Mouse (Mus musculus): ENCODE results near the gene Hist1h2ap.
"Not testable (repeated sequence)": the region's sequence is repeated elsewhere in the genome, so short reads cannot be mapped to it uniquely, and the experiment has no call there.

The Hist1h2ap gene

DNA sequence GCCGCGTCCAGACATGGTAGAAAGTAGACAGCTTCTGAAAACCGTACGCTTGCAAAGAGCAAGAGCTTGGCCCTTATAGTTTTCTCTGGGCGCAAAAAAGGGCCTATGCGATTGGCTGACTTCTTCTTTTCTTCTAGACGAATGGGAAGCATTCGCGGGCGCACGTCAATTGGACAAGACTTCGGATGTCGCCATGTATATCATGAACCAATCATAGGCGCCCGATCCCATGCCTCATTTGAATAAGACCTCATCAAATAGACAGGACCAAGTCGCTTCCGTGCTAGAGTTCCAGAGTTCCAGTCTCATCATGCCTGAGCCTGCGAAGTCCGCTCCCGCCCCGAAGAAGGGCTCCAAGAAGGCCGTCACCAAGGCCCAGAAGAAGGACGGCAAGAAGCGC, at the start of gene Hist1h2ap, which contains the start of gene Hist1h2br:
Hist1h2ap (minus strand) TSS at position 47 of the 400 bp plus-strand sequence.
Hist1h2br (plus strand) TSS at position 283 of the 400 bp plus-strand sequence.
- DNase-seq (ENCODE audit: low read depth, low spot score) = not testable (repeated sequence)

DNA sequence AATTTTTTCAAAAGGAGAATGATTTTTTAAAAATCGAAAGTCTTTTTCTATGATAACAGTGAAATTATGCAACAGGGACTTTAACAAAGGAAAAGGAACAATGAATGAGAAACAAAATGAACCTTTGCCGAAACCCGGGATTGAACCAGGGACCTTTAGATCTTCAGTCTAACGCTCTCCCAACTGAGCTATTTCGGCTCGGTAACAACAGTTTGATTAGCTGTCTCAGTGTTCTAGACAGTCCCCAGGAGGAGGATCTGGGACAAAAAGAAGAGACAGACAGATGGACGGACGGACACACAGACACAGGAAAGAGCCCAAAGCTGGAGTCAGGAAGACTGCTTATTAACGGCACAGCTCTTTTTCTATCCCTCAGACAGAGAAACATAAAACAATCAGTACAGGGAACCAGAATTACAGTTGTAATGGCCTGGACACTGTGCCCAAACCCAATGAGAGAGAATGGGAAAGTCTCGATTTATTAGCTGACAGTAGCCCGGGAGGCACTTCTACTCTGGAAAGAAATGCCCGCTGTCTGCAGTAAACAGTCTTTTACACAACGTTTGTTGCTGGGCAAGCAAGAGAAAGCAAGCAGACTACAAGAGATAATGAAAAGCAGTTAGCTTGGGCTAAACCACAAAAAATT, 49.6 kb upstream of the Hist1h2ap start:
- peak; percentile 92 for DNase-seq (ENCODE audit: low read depth, low spot score)

DNA sequence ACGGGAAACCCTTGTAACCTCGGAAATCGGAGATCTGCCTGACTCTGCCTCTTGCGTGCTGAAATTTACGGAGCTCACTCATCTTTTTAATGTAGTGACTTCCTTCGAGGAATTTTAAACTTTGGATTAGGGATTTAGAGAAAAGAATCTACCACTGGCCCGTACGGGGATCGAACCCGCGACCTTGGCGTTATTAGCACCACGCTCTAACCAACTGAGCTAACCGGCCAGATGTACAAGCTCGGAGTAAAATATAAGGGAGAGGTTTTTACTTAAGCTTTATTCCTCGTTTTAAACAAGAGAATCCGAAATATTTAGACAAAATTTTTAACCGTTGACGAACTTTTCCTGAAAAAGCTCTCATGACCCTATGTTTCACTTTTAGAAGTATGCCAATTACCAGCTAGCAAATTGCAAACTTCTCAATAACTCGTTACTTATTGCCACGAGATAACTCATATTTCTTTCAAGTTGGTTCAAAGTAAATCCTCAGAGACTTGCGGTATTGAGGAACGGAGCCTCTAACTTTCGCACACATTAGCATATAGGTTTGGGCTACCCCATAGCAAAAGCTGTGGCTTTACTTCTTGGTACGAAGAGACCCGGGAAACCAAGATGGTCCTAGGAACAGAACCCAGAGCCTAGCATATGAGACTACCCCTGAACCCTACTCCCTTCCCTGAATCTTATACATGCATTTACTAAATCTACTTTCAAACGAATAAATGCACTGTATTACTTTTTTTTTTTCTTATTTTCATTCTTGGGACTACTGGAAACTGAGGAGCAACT, 48.8 kb upstream of the Hist1h2ap start:
- peak; percentile 90 for DNase-seq (ENCODE audit: low read depth, low spot score)

DNA sequence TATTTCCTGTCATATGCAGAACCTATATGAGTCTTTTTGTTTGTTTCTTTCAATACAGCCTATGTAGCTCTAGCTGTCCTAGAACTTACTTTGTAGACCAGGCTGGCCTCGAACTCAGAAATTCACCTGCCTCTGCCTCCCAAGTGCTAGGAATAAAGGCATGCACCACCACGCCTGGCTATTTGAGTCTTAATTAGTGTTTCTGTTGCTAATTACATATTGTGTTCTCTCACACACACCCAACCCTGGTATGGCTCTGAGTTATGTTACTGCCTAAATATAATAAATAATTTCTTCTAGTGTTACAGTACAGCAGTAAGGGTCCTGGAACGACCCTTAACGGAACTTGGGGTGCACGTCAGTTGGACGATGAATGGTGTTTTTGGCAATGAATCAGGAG, 47.4 kb upstream of the Hist1h2ap start:
- no peak for DNase-seq (ENCODE audit: low read depth, low spot score)

DNA sequence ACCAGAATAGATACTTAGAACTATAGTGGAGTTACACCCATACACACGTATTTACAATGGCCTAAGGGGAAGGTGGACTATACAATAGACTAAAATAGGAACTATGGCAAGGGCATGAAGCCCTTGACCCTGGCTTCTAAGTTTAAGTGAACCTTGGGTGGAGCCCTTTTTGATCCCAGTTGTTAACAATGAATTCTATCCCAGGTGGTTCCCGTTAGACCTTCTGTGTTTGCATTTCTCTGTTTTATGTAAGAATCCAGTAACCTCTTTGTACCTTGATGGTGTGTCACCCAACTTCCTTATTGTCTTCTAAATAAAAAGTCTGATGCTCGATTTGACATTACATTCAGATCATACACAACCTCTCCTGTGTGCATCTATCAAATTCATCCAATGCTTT, 32.2 kb upstream of the Hist1h2ap start:
- not testable (repeated sequence) for DNase-seq (ENCODE audit: low read depth, low spot score)

DNA sequence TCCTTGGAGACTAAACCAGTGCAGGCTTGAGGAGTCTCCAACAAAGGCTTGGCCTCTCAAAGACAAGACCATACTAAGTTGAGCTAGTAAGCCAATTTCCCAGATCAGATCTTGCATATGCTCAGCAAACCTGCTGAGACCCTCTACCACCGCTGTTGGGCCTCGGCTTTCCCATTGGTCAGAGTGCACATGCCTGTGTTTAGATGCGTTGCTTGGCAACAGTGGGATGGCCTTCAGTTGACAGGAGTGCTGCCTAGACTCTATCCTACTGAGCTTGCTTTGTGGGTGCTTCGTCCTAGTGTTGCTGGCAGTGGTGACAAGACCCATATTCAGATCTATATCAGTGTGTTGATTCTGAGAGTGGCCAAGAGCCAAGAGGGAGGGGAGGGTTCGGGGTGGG, 28.3 kb upstream of the Hist1h2ap start:
- no peak for DNase-seq (ENCODE audit: low read depth, low spot score)

DNA sequence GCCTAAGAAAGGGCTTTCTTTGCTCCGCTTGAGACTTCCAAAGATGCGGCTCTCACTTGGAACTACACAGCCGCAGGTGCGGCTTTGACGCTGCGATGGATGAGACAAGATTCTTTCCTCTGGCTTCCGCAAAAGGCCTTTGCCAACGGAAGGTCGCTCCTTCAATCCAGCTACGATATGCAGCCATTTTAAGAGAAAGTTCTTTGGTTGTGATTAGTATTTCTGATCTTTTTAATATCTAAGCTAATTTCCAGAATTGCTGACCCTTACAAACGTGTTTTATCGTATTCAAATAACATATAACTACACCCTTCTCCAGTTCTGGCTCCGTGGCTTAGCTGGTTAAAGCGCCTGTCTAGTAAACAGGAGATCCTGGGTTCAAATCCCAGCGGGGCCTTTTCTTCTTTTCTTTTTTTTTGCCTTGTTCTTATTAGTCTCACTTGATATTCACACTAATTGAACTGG, 22.4 kb upstream of the Hist1h2ap start:
- DNase-seq (ENCODE audit: low read depth, low spot score) = peak; percentile 86

DNA sequence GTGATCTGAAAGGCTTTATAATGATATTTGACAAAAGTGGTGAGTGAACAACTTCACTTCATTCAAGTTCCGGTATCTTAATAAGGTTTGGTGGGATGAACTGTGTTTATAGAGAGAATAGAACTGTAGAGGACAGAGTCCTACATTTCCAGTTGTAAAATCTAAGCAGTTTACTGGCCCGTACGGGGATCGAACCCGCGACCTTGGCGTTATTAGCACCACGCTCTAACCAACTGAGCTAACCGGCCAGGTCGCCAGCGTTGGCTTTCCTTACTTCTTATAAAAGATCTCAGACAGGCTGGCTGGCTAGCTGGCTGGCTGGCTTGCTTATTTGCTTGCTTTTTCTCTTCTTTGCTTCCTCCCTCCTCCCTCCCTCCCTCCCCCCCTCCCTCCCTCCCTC, 21.8 kb upstream of the Hist1h2ap start:
- peak; percentile 89 for DNase-seq (ENCODE audit: low read depth, low spot score)

DNA sequence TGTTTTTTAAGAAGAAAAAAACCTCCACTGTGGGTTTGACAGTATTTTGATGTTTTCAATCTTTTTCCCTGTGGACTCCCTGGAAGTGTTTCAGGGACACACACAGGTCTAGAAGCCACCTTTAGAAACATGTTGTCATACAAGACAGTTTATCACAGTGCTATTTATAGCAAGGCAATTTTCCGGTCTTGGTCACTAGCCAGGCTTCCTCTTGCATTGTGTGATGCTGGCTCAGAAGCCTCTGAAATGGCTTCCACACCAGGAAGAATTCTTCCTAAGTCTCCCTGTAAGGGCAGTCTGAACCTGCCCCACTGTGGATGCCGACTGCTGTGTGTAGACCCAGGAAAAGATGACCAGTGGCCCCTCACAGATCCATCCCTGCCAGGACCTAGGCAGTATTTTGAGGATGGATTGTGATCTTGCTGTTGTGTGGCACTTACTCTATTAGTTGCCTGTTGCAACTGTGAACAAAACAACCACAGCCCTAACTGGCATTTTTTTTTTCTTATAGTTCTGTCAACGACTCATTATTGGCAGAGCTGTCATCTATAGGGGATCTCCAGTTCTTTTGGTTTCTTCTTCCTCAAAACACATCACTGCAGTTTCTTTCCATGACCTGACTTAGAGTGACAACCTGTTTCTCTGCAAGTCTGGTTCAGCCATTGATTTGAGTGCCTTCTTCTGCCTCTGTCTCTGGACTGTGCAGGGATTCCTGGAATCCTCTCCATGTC, 19.1 kb upstream of the Hist1h2ap start:
- peak; percentile 61 for DNase-seq (ENCODE audit: low read depth, low spot score)

DNA sequence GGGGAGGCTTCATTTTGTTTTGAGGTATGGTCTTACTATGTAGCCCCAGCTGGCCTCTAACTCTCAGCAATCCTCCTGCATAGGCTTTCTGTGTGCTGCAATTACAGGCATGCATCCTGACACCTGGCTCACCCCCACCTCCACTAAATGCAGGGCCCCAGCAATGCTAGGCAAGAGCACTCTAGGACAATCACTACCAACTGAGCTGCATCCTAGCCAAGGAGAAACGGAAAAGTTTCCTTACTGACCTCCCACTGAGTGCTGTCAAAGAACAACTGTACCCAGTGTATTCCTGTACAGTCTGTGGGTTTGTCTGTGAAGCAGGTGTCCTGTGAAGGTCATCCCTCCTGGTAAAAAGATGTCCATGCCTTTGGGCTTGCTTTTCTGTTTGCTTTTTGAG, 17.4 kb upstream of the Hist1h2ap start:
- DNase-seq (ENCODE audit: low read depth, low spot score) = not testable (repeated sequence)

DNA sequence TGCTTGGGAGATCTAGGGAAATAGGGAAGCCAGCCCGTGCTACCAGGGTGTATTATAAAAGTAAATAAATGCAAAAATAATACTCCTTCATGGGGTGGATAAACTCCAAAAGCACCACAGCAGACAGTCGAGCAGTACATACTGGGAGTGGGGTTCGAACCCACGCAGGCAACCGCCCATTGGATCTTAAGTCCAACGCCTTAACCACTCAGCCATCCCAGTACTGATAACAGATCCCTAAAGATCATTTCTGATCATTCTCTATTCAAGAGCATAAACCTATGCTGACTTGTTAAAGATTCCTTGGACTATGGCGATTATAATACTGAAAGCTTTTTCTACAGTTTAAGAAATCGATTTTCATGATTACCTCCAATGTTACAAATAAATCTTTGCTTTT, 14.6 kb upstream of the Hist1h2ap start:
- peak; percentile 80 for DNase-seq (ENCODE audit: low read depth, low spot score)

DNA sequence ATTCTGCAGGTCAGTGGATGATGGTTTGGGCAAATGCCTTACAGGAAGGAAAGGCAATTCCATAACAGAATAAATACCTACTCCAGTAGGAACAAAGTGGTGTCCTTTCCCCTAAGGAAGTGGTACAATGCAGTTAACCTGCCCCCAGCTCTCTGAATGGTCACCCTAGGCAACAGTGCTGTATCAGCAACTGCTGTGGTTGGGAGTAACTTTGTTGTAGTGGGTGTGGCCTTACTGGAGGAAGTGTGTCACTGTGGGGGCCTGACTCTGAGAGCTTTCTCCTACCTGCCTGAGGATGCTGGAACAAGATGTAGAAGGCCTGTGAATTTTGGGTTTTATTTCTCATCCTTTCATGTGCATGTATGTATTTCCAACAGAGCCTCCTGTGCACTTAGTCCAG, 13.0 kb upstream of the Hist1h2ap start:
- not testable (repeated sequence) for DNase-seq (ENCODE audit: low read depth, low spot score)

DNA sequence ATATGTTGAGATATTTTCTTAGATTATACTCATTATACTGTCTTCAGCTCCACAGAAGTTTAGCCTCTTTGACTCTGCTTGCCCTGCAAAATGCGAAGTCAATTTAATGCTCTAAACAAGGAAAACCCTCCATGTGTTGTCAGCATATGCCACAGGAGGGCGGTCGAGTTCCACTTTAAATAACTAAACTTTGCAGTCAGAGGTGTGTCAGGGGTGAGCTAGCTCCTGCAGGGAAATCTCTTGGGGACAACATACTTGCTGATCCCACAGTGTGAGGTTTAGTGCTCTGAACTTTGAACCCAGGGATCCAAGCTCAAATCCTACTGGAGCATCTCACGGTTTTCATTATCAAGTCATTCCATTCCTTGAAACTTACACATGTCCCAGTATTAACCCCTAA, 7.2 kb upstream of the Hist1h2ap start:
- DNase-seq (ENCODE audit: low read depth, low spot score) = not testable (repeated sequence)

DNA sequence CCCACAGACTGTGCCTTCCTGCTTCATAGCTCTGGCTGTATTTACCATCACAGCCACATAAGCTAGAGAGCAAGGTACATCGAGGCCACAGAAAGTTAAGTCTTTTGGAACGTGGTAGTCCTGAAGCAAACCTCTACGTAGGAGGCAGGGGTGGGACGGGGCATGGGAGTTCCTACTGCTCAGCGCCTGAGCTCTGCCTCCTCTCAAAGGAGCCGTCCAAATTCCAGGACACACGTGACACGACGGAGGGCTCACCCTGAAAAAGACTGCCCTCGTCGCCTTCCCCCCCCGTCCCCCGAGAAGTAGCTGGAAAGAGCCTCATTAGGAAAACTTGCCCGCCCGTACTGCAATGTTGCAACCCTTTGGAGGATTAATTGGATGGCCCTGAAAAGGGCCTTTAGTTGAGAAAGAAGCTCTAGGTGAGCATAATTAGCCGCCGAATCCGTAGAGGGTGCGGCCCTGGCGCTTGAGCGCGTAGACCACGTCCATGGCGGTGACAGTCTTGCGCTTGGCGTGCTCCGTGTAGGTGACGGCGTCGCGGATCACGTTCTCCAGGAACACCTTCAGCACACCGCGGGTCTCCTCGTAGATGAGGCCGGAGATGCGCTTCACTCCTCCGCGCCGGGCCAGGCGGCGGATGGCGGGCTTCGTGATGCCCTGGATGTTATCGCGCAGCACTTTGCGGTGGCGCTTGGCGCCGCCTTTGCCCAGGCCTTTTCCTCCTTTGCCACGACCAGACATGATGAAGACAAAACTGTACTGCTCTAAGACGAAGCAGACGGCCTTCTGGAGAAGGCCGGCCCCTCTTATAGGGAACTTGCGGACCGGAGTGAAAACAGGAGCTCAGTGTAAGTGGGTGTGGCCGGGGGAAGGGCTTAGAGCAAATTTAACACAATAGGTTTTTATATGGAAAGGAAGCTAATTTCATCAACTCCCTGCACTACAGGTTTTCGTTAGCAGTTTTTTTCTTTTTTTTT, 1.6 kb downstream of the Hist1h2ap start, which contains the start of gene Hist1h4n:
Hist1h4n (minus strand) TSS at position 779 of the 977 bp plus-strand sequence.
- not testable (repeated sequence) for DNase-seq (ENCODE audit: low read depth, low spot score)

DNA sequence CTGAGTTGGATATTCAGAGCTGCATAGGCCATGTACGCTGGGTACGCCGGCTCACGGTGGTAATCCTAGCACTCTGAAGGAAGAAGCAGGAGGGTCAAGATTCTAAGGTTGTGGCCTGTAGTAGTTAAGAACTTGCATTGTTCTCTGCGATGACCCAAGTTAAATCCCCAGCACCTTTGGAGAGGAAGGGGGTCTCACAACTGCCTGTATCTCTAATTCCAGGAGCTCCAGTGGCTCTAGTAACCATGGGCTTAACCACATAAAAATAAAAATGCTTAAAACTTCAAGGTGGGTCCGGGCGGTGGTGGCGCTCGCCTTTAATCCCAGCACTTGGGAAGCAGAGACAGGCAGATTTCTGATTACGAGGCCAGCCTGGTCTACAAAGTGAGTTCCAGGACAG, 3.0 kb downstream of the Hist1h2ap start:
- DNase-seq (ENCODE audit: low read depth, low spot score) = no peak

DNA sequence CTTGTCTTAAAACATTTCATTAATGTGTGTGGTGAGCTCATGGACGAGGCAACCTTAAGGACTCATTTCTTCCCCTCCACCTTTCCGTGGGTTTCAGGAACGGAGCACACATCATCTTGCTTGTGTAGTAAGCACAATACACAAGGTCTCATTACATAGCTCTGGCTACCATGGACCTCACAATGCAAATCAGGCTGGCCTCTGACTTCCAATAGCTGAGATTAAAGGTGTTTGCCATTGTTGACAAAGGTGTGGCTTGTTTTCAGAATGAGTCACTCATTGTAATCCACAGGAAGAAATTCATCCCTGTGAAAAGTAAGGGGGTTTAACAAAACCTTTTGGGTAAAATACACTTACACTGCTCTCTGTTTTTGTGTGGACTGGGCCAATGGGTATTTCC, 4.8 kb downstream of the Hist1h2ap start:
- DNase-seq (ENCODE audit: low read depth, low spot score) = no peak

DNA sequence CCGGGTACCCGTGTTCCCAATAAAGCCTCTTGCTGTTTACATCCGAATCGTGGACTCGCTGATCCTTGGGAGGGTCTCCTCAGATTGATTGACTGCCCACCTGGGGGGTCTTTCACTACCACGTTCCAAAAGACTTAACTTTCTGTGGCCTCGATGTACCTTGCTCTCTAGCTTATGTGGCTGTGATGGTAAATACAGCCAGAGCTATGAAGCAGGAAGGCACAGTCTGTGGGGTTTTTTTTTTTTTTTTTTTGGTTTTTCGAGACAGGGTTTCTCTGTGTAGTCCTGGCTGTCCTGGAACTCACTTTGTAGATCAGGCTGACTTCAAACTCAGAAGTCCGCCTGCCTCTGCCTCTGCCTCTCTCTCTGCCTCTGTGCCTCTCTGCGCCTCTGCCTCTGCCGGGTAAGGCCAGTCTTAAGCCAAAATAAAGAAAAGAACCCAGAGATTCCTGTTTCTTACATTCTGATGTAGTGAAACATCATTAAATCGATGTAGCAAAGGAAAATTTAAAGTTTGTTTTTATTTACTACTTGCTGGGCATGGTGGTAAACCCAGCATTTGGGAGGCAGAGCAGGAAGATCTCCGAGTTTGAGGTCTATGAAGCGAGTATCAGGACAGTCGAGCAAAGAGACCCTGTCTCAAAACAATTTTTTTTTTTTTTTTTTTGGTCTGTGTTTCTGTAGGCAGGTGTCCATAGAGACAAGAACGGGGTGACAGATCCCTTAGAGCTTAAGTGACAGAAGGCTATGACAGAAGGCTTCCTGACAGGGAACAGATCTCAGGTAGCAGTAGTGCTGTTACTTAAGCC, 13.0 kb downstream of the Hist1h2ap start:
- DNase-seq (ENCODE audit: low read depth, low spot score) = not testable (repeated sequence)

DNA sequence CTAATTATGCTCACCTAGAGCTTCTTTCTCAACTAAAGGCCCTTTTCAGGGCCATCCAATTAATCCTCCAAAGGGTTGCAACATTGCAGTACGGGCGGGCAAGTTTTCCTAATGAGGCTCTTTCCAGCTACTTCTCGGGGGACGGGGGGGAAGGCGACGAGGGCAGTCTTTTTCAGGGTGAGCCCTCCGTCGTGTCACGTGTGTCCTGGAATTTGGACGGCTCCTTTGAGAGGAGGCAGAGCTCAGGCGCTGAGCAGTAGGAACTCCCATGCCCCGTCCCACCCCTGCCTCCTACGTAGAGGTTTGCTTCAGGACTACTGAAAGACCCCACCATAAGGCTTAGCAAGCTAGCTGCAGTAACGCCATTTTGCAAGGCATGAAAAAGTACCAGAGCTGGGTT, 21.2 kb downstream of the Hist1h2ap start:
- not testable (repeated sequence) for DNase-seq (ENCODE audit: low read depth, low spot score)

DNA sequence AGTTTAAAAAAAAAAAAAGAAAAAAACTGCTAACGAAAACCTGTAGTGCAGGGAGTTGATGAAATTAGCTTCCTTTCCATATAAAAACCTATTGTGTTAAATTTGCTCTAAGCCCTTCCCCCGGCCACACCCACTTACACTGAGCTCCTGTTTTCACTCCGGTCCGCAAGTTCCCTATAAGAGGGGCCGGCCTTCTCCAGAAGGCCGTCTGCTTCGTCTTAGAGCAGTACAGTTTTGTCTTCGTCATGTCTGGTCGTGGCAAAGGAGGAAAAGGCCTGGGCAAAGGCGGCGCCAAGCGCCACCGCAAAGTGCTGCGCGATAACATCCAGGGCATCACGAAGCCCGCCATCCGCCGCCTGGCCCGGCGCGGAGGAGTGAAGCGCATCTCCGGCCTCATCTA, 21.8 kb downstream of the Hist1h2ap start, which contains the start of gene Hist1h4m:
Hist1h4m (plus strand) TSS at position 208 of the 400 bp plus-strand sequence.
- not testable (repeated sequence) for DNase-seq (ENCODE audit: low read depth, low spot score)

DNA sequence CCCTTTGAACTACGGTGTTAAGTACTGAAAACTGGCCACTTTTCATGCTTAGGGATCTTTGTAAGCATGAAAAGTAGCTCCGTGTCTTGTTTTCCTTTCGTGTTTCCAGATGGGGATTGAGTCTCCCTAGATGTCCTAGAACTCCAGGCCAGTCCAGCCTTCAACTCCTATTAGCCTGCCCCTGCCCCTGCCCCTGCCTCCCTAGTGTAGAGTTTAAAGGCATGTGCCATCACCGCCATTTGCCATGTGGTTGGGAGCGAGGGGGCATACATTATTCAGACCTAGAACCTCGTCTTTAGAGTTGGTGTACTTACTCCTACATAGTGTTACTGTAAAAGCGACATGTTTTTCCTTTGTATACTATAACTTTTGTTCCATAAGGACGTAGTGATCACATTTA, 22.2 kb downstream of the Hist1h2ap start:
- DNase-seq (ENCODE audit: low read depth, low spot score) = not testable (repeated sequence)
